Mouse (Mus musculus): ENCODE results near the gene Lrch1. TPM values are rescaled to one million over a fixed set of nuclear protein-coding genes. Genes with fewer than 3 reads are reported as not detected.
A peak's percentile ranks its signal among the peaks of the same experiment; 100 is the strongest.

Lrch1 gene
- polyA plus RNA-seq, 1 experiment from 2014 or later: 4.2 TPM

DNA sequence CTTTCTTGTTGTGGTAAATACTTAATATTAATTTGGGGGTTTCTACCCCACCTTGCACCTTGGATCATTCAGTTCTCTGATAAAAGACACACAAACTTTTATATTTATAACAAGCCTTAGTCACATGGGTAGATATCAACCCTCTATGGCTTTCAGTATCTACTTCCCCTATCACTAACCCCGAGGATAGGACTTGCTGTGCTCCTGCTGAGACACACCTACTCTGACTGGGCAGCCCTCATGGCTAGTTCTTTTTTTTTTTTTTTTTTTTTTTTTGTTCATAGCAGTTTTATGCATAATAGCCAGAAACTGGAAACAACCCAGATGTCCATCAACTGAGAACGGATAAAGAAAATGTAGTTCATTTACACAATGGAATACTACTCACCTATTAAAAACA lies 106.0 kb downstream of the Lrch1 start:
- no peak overlapping the region for H3K4me3 ChIP-seq (ENCODE audit: low read depth, low read length)
- H3K4me1 ChIP-seq (replicated peaks; ENCODE audit: control insufficient read depth, insufficient read depth, low read length): 0 out of 2 replicates have a peak, but pooled peaks cover 7% of the 10 kb centered on the region
- H3K9me3 ChIP-seq (ENCODE audit: control insufficient read depth): no peaks in the 10 kb centered on the region
- no peaks in the 10 kb centered on the region for H3K27me3 ChIP-seq (replicated peaks; ENCODE audit: control insufficient read depth, insufficient read depth, low read length)
- peak; percentile 60; the same call in 1 of the 2 replicates for ATAC-seq
- no peaks in the 10 kb centered on the region for H3K36me3 ChIP-seq (ENCODE audit: control insufficient read depth, insufficient read depth)
- 53% methylated on average over 2 of the region's 2 CpGs for WGBS
- H3K4me2 ChIP-seq (replicated peaks; ENCODE audit: low read depth): no peak overlapping the region
- TF ChIP-seq CTCF (IDR thresholded peaks at IDR 0.05; ENCODE audit: low read depth): no peak
- H3K9ac ChIP-seq (ENCODE audit: low read depth, low read length): no peak overlapping the region
- no peak overlapping the region for H3K27ac ChIP-seq (ENCODE audit: low read depth, low read length)

- ATAC-seq: 0 out of 2 replicates have a peak, but pooled peaks have one; percentile 56
- H3K9ac ChIP-seq (ENCODE audit: low read depth, low read length): no peak overlapping the region
- H3K4me1 ChIP-seq (replicated peaks; ENCODE audit: control insufficient read depth, insufficient read depth, low read length): 0 out of 2 replicates have a peak, but pooled peaks cover 7% of the 10 kb centered on the region
- no peaks in the 10 kb centered on the region for H3K27me3 ChIP-seq (replicated peaks; ENCODE audit: control insufficient read depth, insufficient read depth, low read length)
- no peak overlapping the region for H3K4me3 ChIP-seq (ENCODE audit: low read depth, low read length)
- no peaks in the 10 kb centered on the region for H3K36me3 ChIP-seq (ENCODE audit: control insufficient read depth, insufficient read depth)
- no peak overlapping the region for H3K27ac ChIP-seq (ENCODE audit: low read depth, low read length)
- H3K9me3 ChIP-seq (ENCODE audit: control insufficient read depth): no peaks in the 10 kb centered on the region
- no peak for TF ChIP-seq CTCF (IDR thresholded peaks at IDR 0.05; ENCODE audit: low read depth)
- H3K4me2 ChIP-seq (replicated peaks; ENCODE audit: low read depth): 0 out of 2 replicates have a peak overlapping the region, but pooled peaks have one; percentile 7
- WGBS: 41% methylated on average over 3 of the region's 3 CpGs
Measured at GRCm38 (mm10) chr14:74841297-74841696, 106.4 kb downstream of the Lrch1 start.

GRCm38 (mm10) chr14:74840820-74841219 lies 106.9 kb downstream of the Lrch1 start:
- H3K27me3 ChIP-seq (replicated peaks; ENCODE audit: control insufficient read depth, insufficient read depth, low read length): no peaks in the 10 kb centered on the region
- no peak overlapping the region for H3K4me3 ChIP-seq (ENCODE audit: low read depth, low read length)
- no peak for ATAC-seq
- H3K4me1 ChIP-seq (replicated peaks; ENCODE audit: control insufficient read depth, insufficient read depth, low read length): 0 out of 2 replicates have a peak, but pooled peaks cover 7% of the 10 kb centered on the region
- H3K27ac ChIP-seq (ENCODE audit: low read depth, low read length): no peak overlapping the region
- H3K4me2 ChIP-seq (replicated peaks; ENCODE audit: low read depth): no peak overlapping the region
- no peaks in the 10 kb centered on the region for H3K9me3 ChIP-seq (ENCODE audit: control insufficient read depth)
- H3K9ac ChIP-seq (ENCODE audit: low read depth, low read length): no peak overlapping the region
- 61% methylated on average over 3 of the region's 3 CpGs for WGBS
- no peak for TF ChIP-seq CTCF (IDR thresholded peaks at IDR 0.05; ENCODE audit: low read depth)
- H3K36me3 ChIP-seq (ENCODE audit: control insufficient read depth, insufficient read depth): no peaks in the 10 kb centered on the region

GRCm38 (mm10) chr14:74840328-74840727 lies 107.3 kb downstream of the Lrch1 start:
- no peak overlapping the region for H3K9ac ChIP-seq (ENCODE audit: low read depth, low read length)
- no peaks in the 10 kb centered on the region for H3K36me3 ChIP-seq (ENCODE audit: control insufficient read depth, insufficient read depth)
- H3K27ac ChIP-seq (ENCODE audit: low read depth, low read length): no peak overlapping the region
- H3K4me1 ChIP-seq (replicated peaks; ENCODE audit: control insufficient read depth, insufficient read depth, low read length): 0 out of 2 replicates have a peak, but pooled peaks cover 7% of the 10 kb centered on the region
- no peaks in the 10 kb centered on the region for H3K27me3 ChIP-seq (replicated peaks; ENCODE audit: control insufficient read depth, insufficient read depth, low read length)
- H3K4me2 ChIP-seq (replicated peaks; ENCODE audit: low read depth): no peak overlapping the region
- ATAC-seq: no peak
- WGBS: 75% methylated on average over 2 of the region's 2 CpGs
- no peak for TF ChIP-seq CTCF (IDR thresholded peaks at IDR 0.05; ENCODE audit: low read depth)
- H3K9me3 ChIP-seq (ENCODE audit: control insufficient read depth): no peaks in the 10 kb centered on the region
- H3K4me3 ChIP-seq (ENCODE audit: low read depth, low read length): no peak overlapping the region

DNA sequence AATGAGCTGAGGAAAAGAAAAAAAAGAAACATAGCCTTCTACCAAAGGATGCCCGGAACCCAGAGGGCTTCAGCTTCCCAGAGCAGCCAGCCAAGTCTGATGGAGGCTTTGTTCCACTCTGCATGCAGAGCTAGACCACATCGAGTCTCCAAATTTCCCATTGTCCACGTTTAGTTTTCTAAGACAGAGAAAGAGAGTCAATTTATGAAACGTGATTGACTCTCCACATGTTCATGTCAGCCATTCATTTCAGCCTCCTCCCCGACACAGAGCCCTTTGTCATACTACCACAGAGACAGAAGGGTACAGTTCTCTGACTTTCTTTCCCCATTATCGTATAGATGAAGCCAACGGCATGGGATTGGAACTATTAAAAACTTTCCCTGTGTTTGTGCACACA lies 108.9 kb downstream of the Lrch1 start:
- no peaks in the 10 kb centered on the region for H3K9me3 ChIP-seq (ENCODE audit: control insufficient read depth)
- no peak overlapping the region for H3K4me2 ChIP-seq (replicated peaks; ENCODE audit: low read depth)
- H3K27ac ChIP-seq (ENCODE audit: low read depth, low read length): no peak overlapping the region
- 0 out of 2 replicates have a peak, but pooled peaks cover 7% of the 10 kb centered on the region for H3K4me1 ChIP-seq (replicated peaks; ENCODE audit: control insufficient read depth, insufficient read depth, low read length)
- no peak overlapping the region for H3K4me3 ChIP-seq (ENCODE audit: low read depth, low read length)
- no peak overlapping the region for H3K9ac ChIP-seq (ENCODE audit: low read depth, low read length)
- no peak for ATAC-seq
- no peaks in the 10 kb centered on the region for H3K27me3 ChIP-seq (replicated peaks; ENCODE audit: control insufficient read depth, insufficient read depth, low read length)
- WGBS: 90% methylated on average over 7 of the region's 7 CpGs
- TF ChIP-seq CTCF (IDR thresholded peaks at IDR 0.05; ENCODE audit: low read depth): no peak
- no peaks in the 10 kb centered on the region for H3K36me3 ChIP-seq (ENCODE audit: control insufficient read depth, insufficient read depth)

DNA sequence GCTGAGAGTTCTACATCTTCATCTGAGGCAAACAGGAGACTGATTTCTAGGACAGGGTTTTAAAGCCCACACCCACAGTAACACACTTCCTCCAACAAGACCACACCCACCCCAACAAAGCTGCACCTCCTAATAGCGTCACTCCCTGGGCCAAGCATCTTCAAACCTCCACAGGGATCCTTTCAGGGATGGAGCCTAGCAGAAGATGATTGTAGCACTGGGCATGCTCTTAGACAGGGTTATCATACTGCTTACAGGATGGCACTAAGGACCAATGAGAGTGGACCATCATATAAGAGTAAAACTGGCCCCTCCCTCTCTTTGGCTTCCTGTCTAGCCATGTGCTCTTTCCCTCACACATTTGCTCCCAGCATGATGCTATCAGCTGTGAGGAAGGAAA lies 112.7 kb downstream of the Lrch1 start:
- H3K27ac ChIP-seq (ENCODE audit: low read depth, low read length): no peak overlapping the region
- WGBS: 59% methylated on average over 1 of the region's 1 CpGs
- no peak for ATAC-seq

GRCm38 (mm10) chr14:74834215-74834614 lies 113.5 kb downstream of the Lrch1 start:
- H3K4me2 ChIP-seq (replicated peaks; ENCODE audit: low read depth): no peak overlapping the region
- no peak overlapping the region for H3K4me3 ChIP-seq (ENCODE audit: low read depth, low read length)
- H3K4me1 ChIP-seq (replicated peaks; ENCODE audit: control insufficient read depth, insufficient read depth, low read length): no peaks in the 10 kb centered on the region
- no peaks in the 10 kb centered on the region for H3K36me3 ChIP-seq (ENCODE audit: control insufficient read depth, insufficient read depth)
- H3K9ac ChIP-seq (ENCODE audit: low read depth, low read length): no peak overlapping the region
- WGBS: 91% methylated on average over 1 of the region's 1 CpGs
- TF ChIP-seq CTCF (IDR thresholded peaks at IDR 0.05; ENCODE audit: low read depth): no peak
- no peaks in the 10 kb centered on the region for H3K9me3 ChIP-seq (ENCODE audit: control insufficient read depth)
- H3K27me3 ChIP-seq (replicated peaks; ENCODE audit: control insufficient read depth, insufficient read depth, low read length): no peaks in the 10 kb centered on the region
- no peak for ATAC-seq
- no peak overlapping the region for H3K27ac ChIP-seq (ENCODE audit: low read depth, low read length)

More for the DNA sequence above, 112.7 kb downstream of the Lrch1 start:
- Histone ChIP-seq H3K36me3 (ENCODE audit: control insufficient read depth, insufficient read depth) (no peaks in the 10 kb centered on the region), H3K27me3 (replicated peaks; ENCODE audit: control insufficient read depth, insufficient read depth, low read length) (no peaks in the 10 kb centered on the region), H3K9ac (ENCODE audit: low read depth, low read length) (no peak overlapping the region), H3K4me2 (replicated peaks; ENCODE audit: low read depth) (no peak overlapping the region), H3K4me3 (ENCODE audit: low read depth, low read length) (no peak overlapping the region), H3K9me3 (ENCODE audit: control insufficient read depth) (no peaks in the 10 kb centered on the region), H3K4me1 (replicated peaks; ENCODE audit: control insufficient read depth, insufficient read depth, low read length) (no peaks in the 10 kb centered on the region)
- TF ChIP-seq CTCF (IDR thresholded peaks at IDR 0.05; ENCODE audit: low read depth): no peak

Measured in intestine, postnatal 0 days (tissue).